Mouse (Mus musculus) stomach, embryonic 16.5 days (tissue): ENCODE data around the gene Cdc27. TPM values are rescaled to one million over a fixed set of nuclear protein-coding genes. Genes with fewer than 3 reads are reported as not detected.
"Not testable (repeated sequence)": the region's sequence is repeated elsewhere in the genome, so short reads cannot be mapped to it uniquely, and the experiment has no call there.

Source experiments
- ATAC-seq: fragments of 200-750 bp; cut with Nextera tagmentation; 2 replicates; pipeline ENCODE4 v1.8.0; 2017; ENCODE audit warnings: moderate number of reproducible peaks, moderate TSS enrichment; ENCODE audit not compliant: insufficient read depth, low FRiP score
- H3K27ac ChIP-seq: fragments of 300-500 bp; sonication (generic); 2 replicates; pipeline ENCODE4 v1.5.1; 2014; ENCODE audit warnings: low read length
- H3K27me3 ChIP-seq: fragments of 300-500 bp; sonication (generic); 2 replicates; pipeline ENCODE4 v1.6.1; 2014; ENCODE audit warnings: low read length, control low read depth, mixed read lengths; ENCODE audit not compliant: control insufficient read depth, insufficient read depth
- H3K36me3 ChIP-seq: fragments of 300-500 bp; sonication (generic); 2 replicates; pipeline ENCODE4 v1.6.1; 2014; ENCODE audit warnings: low read length; ENCODE audit not compliant: control insufficient read depth, insufficient read depth
- H3K4me1 ChIP-seq: fragments of 300-500 bp; sonication (generic); 2 replicates; pipeline ENCODE4 v1.6.1; 2014; ENCODE audit warnings: low read length, control low read depth, mixed read lengths; ENCODE audit not compliant: control insufficient read depth, insufficient read depth
- H3K4me2 ChIP-seq: fragments of 300-500 bp; sonication (generic); 2 replicates; pipeline ENCODE4 v1.6.1; 2014; ENCODE audit warnings: low read depth, low read length, mixed read lengths
- H3K4me3 ChIP-seq: fragments of 300-500 bp; sonication (generic); replicated peaks from 2 replicates; pipeline ENCODE4 v1.5.1; 2014; ENCODE audit warnings: mild to moderate bottlenecking, low read length
- H3K9ac ChIP-seq: fragments of 300-500 bp; sonication (generic); 2 replicates; pipeline ENCODE4 v1.6.1; 2014; ENCODE audit warnings: low read length
- H3K9me3 ChIP-seq: fragments of 300-500 bp; sonication (generic); replicated peaks from 2 replicates; pipeline ENCODE4 v1.6.1; 2016; ENCODE audit warnings: low read length, control low read depth; ENCODE audit not compliant: control insufficient read depth
- WGBS: fragments of 180-500 bp; shearing (Covaris S2); extraction: QIAGEN DNeasy Blood & Tissue Kit; methylation state at CpG from one replicate; pipeline ENCODE4 v1.1.7; 2014; 5-methylcytosine and 5-hydroxymethylcytosine counted together
- polyA plus RNA-seq: library from polyadenylated mRNA; unstranded; fragments of >200 nt; fragmentation: Nextera tagmentation; extraction: Ambion mirVana; gene quantifications from 2 replicates; pipeline ENCODE4 v1.2.1, GENCODE M21; 2015

Cdc27 gene
- polyA plus RNA-seq, 1 experiment from 2014 or later: 28.0 TPM

GRCm38 (mm10) chr11:104565172-104565571, 14.8 kb upstream of the Cdc27 start:
- no peak overlapping the region for H3K9ac ChIP-seq
- no peaks in the 10 kb centered on the region for H3K4me1 ChIP-seq
- WGBS: 74% methylated on average over 9 of the region's 9 CpGs
- H3K4me2 ChIP-seq: no peak overlapping the region
- no peaks in the 10 kb centered on the region for H3K27me3 ChIP-seq
- H3K27ac ChIP-seq: no peak overlapping the region
- ATAC-seq: no peak
- no peaks in the 10 kb centered on the region for H3K36me3 ChIP-seq
- H3K9me3 ChIP-seq: no peaks in the 10 kb centered on the region
- no peak overlapping the region for H3K4me3 ChIP-seq

- Histone ChIP-seq H3K4me1 (no peaks in the 10 kb centered on the region), H3K9me3 (no peaks in the 10 kb centered on the region), H3K27me3 (no peaks in the 10 kb centered on the region), H3K27ac (no peak overlapping the region), H3K36me3 (no peaks in the 10 kb centered on the region), H3K4me2 (no peak overlapping the region), H3K9ac (no peak overlapping the region), H3K4me3 (no peak overlapping the region)
- WGBS: 84% methylated on average over 1 of the region's 1 CpGs
- ATAC-seq: no peak
Observed at GRCm38 (mm10) chr11:104563496-104563895, 13.1 kb upstream of the Cdc27 start.

GRCm38 (mm10) chr11:104560971-104561370, 10.6 kb upstream of the Cdc27 start:
- Histone ChIP-seq H3K27me3 (no peaks in the 10 kb centered on the region), H3K27ac (no peak overlapping the region), H3K4me3 (no peak overlapping the region), H3K9ac (no peak overlapping the region), H3K4me1 (no peaks in the 10 kb centered on the region), H3K9me3 (no peaks in the 10 kb centered on the region), H3K36me3 (no peaks in the 10 kb centered on the region), H3K4me2 (no peak overlapping the region)
- no peak for ATAC-seq
- 29% methylated on average over 2 of the region's 2 CpGs for WGBS

GRCm38 (mm10) chr11:104558651-104559403, 8.4 kb upstream of the Cdc27 start:
- H3K4me2 ChIP-seq: no peak overlapping the region
- no peaks in the 10 kb centered on the region for H3K4me1 ChIP-seq
- H3K27ac ChIP-seq: no peak overlapping the region
- no peaks in the 10 kb centered on the region for H3K27me3 ChIP-seq
- H3K9ac ChIP-seq: no peak overlapping the region
- WGBS: 57% methylated on average over 4 of the region's 4 CpGs
- H3K9me3 ChIP-seq: no peaks in the 10 kb centered on the region
- no peak for ATAC-seq
- H3K36me3 ChIP-seq: no peaks in the 10 kb centered on the region
- no peak overlapping the region for H3K4me3 ChIP-seq

GRCm38 (mm10) chr11:104558065-104558464, 7.6 kb upstream of the Cdc27 start:
- no peak overlapping the region for H3K9ac ChIP-seq
- no peaks in the 10 kb centered on the region for H3K27me3 ChIP-seq
- no peak for ATAC-seq
- no peak overlapping the region for H3K4me3 ChIP-seq
- H3K4me2 ChIP-seq: no peak overlapping the region
- no peak overlapping the region for H3K27ac ChIP-seq
- H3K9me3 ChIP-seq: no peaks in the 10 kb centered on the region
- 61% methylated on average over 4 of the region's 4 CpGs for WGBS
- no peaks in the 10 kb centered on the region for H3K36me3 ChIP-seq
- no peaks in the 10 kb centered on the region for H3K4me1 ChIP-seq

- H3K36me3 ChIP-seq: no peaks in the 10 kb centered on the region
- peak overlapping the region; percentile 100 for H3K9ac ChIP-seq
- H3K9me3 ChIP-seq: no peaks in the 10 kb centered on the region
- ATAC-seq: peak; percentile 78
- WGBS: under 1% methylated on average over 53 of the region's 53 CpGs
- H3K4me1 ChIP-seq: 0 out of 2 replicates have a peak, but pooled peaks cover 9% of the 10 kb centered on the region
- H3K4me2 ChIP-seq: peak overlapping the region; percentile 52
- peak overlapping the region; percentile 95 for H3K27ac ChIP-seq
- no peaks in the 10 kb centered on the region for H3K27me3 ChIP-seq
- H3K4me3 ChIP-seq: peak overlapping the region; percentile 99
Observed at GRCm38 (mm10) chr11:104549438-104550405, 698 bp downstream of the Cdc27 start.

- Histone ChIP-seq H3K9ac (no peak overlapping the region), H3K27me3 (no peaks in the 10 kb centered on the region), H3K4me2 (no peak overlapping the region), H3K4me1 (0 out of 2 replicates have a peak, but pooled peaks cover 9% of the 10 kb centered on the region), H3K27ac (no peak overlapping the region), H3K9me3 (no peaks in the 10 kb centered on the region), H3K4me3 (no peak overlapping the region), H3K36me3 (no peaks in the 10 kb centered on the region)
- 86% methylated on average over 3 of the region's 3 CpGs for WGBS
- ATAC-seq: no peak
Observed at GRCm38 (mm10) chr11:104547502-104547901, 2.9 kb downstream of the Cdc27 start.

GRCm38 (mm10) chr11:104544507-104544906, 5.9 kb downstream of the Cdc27 start:
- WGBS: 71% methylated on average over 2 of the region's 2 CpGs
- Histone ChIP-seq H3K4me1 (0 out of 2 replicates have a peak, but pooled peaks cover 9% of the 10 kb centered on the region), H3K4me3 (no peak overlapping the region), H3K9ac (no peak overlapping the region), H3K9me3 (no peaks in the 10 kb centered on the region), H3K4me2 (no peak overlapping the region), H3K36me3 (peaks cover 3% of the 10 kb centered on the region; the same call in 1 of the 2 replicates), H3K27me3 (no peaks in the 10 kb centered on the region), H3K27ac (no peak overlapping the region)
- ATAC-seq: no peak

- H3K9ac ChIP-seq, H3K4me3 ChIP-seq, ATAC-seq, H3K4me1 ChIP-seq, H3K9me3 ChIP-seq, H3K4me2 ChIP-seq, H3K36me3 ChIP-seq, H3K27me3 ChIP-seq, H3K27ac ChIP-seq: not testable (repeated sequence)
- 89% methylated on average over 2 of the region's 2 CpGs for WGBS
Observed at GRCm38 (mm10) chr11:104543337-104543736, 7.1 kb downstream of the Cdc27 start.
